Mouse (Mus musculus) frontal cortex, adult 2 months (tissue): ENCODE data around the gene Limd1. TPM values are rescaled to one million over a fixed set of nuclear protein-coding genes. Genes with fewer than 3 reads are reported as not detected.

Source experiments
- DNase-seq, 2 experiments: peaks; one replicate each; pipeline ENCODE4 v3.0.0; 2022; ENCODE audit warnings: low spot score in 1 of 2; ENCODE audit errors: extremely low spot score in 1 of 2
- polyA plus RNA-seq: library from polyadenylated mRNA; depleted of rRNA; stranded (reverse); fragments of >200 nt; gene quantifications from 2 replicates; pipeline ENCODE4 v1.2.3, GENCODE M21; 2012

Limd1 gene
- polyA plus RNA-seq, 1 experiment, result 7.9 TPM

GRCm38 (mm10) chr9:123480253-123480921 is 1.9 kb downstream of the Limd1 start:
- no peak for DNase-seq

DNA sequence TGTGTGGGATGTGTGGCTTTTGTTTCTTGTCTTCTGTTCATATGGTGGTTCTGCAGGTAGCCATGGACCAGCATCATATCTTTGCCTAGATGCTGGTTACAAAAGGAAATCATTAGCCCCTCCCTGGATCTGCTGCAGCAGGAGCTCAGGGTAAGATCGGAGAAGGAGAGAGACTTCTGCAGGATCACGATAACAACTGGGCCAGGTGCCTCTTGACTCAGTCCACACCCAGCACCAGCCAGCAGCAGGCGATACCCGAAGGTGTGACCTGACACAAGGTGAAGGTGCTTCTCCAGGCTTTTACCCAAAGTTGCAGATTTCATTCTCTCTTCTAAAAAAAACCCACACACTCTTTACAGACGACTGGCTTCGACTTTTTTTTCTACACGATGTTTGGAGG is 2.6 kb downstream of the Limd1 start:
- DNase-seq, result no peak

DNA sequence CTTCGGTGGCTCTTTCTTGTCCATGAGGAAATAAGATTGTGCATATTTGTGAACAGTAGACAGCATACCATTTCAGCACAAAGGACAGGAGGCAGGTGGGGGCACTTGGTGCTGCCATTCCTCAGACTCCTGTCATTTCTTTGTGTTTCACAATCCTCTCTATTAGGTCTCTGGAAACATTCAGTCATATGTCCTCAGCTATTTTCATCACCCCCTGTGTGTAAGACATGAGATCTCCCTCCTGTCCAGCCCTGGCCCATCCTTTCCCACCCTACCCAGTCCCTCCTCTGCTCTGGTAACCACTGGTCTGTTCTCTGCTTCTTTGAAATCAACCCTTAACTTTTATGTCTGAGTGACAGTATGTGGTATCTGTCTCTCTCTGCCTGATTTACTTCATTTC is 5.1 kb downstream of the Limd1 start:
- DNase-seq, result no peak

DNA sequence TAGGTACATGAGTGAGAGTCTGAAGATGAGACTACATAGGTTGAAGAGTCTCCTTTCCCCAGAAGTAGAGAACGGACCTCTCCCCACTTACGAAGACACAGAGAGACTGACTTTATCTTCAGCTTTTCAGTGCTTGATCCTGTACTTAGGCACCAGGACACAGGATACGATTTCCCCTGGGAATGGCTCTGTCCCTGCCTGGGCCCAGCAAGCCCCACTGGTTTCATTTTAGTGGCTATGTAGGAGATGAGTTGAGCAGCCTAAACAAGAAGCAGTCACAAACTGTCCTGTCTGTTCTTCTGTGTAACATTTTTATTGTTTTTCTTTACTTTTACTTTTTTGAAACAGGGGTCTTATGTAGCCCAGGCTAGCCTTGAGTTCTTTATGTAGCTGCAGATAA is 6.3 kb downstream of the Limd1 start:
- no peak for DNase-seq

GRCm38 (mm10) chr9:123485561-123485960 is 7.1 kb downstream of the Limd1 start:
- no peak for DNase-seq

- no peak for DNase-seq
These were observed 8.1 kb downstream of the Limd1 start for GRCm38 (mm10) chr9:123486635-123487034.

- no peak for DNase-seq
These were observed 10.6 kb downstream of the Limd1 start for GRCm38 (mm10) chr9:123489073-123489472.

- no peak for DNase-seq
These were observed 11.3 kb downstream of the Limd1 start for GRCm38 (mm10) chr9:123489727-123490343.

DNA sequence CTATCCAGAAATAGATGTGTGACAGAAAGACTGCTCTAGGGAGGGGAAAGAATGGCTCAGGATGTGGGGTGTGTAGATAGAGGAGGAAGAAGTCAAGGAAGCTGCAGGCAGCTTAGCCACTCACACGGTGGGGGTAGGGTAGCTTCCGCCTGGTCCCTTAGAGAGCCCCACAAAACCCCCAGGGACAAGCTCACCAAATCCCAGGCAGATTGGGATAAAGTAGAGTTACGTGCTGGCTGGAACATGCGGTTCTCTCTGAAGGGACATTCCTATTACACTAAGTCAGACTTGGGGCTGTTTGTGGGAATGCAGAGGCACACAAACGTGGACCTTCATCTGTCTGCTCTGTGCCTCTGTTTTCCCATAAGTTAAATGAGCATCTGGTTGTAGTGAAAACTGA is 12.4 kb downstream of the Limd1 start:
- no peak for DNase-seq

GRCm38 (mm10) chr9:123491917-123492585 is 13.5 kb downstream of the Limd1 start:
- DNase-seq, result peak in 1 of 2 experiments; percentile 50

- no peak for DNase-seq
These were observed 18.2 kb downstream of the Limd1 start for GRCm38 (mm10) chr9:123496665-123497064.

DNA sequence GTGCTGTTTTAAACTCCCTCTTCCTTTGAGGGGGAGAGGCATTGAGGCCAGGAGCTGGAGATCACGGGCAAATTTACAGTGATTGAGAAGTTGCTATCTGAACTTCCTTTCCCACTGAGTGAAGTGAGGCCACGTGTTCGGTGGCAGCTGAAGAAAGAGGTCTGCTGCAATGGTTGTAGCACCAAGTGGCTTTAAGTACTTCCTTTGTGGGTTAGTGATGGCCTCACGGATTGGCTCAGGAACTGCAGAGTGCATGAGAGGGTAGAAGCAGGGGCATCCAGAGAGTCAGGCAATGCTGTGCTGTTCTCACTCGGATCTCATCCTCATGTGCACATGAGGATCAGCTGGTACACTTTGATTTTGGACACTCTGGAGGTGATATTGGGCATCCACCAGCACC is 19.4 kb downstream of the Limd1 start:
- DNase-seq, result no peak

- no peak for DNase-seq
These were observed 22.0 kb downstream of the Limd1 start for GRCm38 (mm10) chr9:123500480-123500879.

- DNase-seq, result peak; percentile 71
These were observed 24.8 kb downstream of the Limd1 start for GRCm38 (mm10) chr9:123503171-123503834.

DNA sequence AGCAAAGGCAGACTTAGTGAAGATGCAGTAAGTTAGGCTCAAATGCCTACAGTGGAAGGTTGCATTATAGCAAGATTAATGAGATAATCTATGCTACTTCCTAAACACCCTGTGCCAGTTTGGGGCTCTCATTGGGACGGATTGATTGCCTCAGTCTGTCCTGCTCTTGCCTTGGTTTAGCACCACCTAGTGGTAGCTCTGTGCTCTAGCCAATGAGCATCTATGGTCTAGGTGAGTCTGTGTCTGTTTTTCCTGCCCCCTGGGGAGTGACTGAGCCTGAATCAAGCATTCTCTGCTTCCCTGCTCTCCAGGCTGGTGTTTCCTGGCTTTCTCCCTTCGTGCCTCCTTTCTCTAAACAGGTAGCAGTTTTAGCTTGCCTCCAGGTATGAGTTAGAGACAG is 25.8 kb downstream of the Limd1 start:
- peak in 1 of 2 experiments; percentile 60 for DNase-seq

DNA sequence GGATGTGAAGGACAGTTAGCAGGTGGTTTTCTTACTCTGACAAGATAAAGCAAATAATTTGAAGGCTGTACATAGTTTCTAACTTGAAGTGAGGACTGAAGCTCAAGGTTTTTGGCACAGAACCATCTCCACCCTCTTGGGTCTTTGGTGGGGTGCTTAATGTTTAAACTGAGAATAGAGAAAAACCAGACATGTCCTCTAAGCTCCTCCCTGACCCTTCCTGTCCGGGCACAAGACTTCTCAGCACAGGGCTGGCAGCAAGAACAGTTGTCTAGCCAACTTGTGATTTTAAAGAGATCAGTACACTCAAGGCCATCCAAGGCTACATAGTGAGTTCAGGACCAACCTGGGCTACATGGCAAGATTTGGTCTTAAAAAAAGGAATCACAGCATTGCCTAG is 27.1 kb downstream of the Limd1 start:
- no peak for DNase-seq

- DNase-seq, result no peak
These were observed 28.0 kb downstream of the Limd1 start for GRCm38 (mm10) chr9:123506270-123507146.

GRCm38 (mm10) chr9:123507380-123507779 is 28.9 kb downstream of the Limd1 start:
- peak in 1 of 2 experiments; percentile 46 for DNase-seq

GRCm38 (mm10) chr9:123508986-123509385 is 30.5 kb downstream of the Limd1 start:
- DNase-seq, result no peak
